Mouse (Mus musculus): Measurements from ENCODE around the gene Btf3. TPM values are rescaled to one million over a fixed set of nuclear protein-coding genes. Genes with fewer than 3 reads are reported as not detected.

The Btf3 gene
- total and polyA plus RNA-seq, 2 experiments from 2014 or later = 210 to 384 TPM

- Histone ChIP-seq H3K36me3 (replicated peaks; ENCODE audit: control insufficient read depth, insufficient read depth, low read length) (no peaks in the 10 kb centered on the region), H3K4me3 (ENCODE audit: low read depth, low read length) (no peak overlapping the region), H3K9ac (replicated peaks; ENCODE audit: low read depth, low read length) (no peak overlapping the region), H3K9me3 (replicated peaks; ENCODE audit: control insufficient read depth, low read length) (no peaks in the 10 kb centered on the region), H3K27ac (ENCODE audit: low read depth) (no peak overlapping the region), H3K4me2 (ENCODE audit: low read depth, low read length) (peak overlapping the region; percentile 30; the same call in 1 of the 2 replicates), H3K4me1 (ENCODE audit: control insufficient read depth, insufficient read depth) (no peaks in the 10 kb centered on the region), H3K27me3 (ENCODE audit: control insufficient read depth, insufficient read depth, low read length) (no peaks in the 10 kb centered on the region)
- DNase-seq (ENCODE audit: low spot score) (peak; percentile 72), ATAC-seq (ENCODE audit: insufficient read depth, low read depth) (peak; percentile 76)
- peak; percentile 78 for TF ChIP-seq CTCF (IDR thresholded peaks at IDR 0.05; ENCODE audit: low read depth)
- TF ChIP-seq EP300 (IDR thresholded peaks at IDR 0.05; ENCODE audit: low read depth) = no peak
- 48% methylated on average over 21 of the region's 21 CpGs for WGBS
These were observed 17.7 kb downstream of the Btf3 start for GRCm38 (mm10) chr13:98298833-98299758.

GRCm38 (mm10) chr13:98297883-98298482 lies 18.8 kb downstream of the Btf3 start:
- no peaks in the 10 kb centered on the region for H3K9me3 ChIP-seq (replicated peaks; ENCODE audit: control insufficient read depth, low read length)
- DNase-seq (ENCODE audit: low spot score) (no peak), ATAC-seq (ENCODE audit: insufficient read depth, low read depth) (no peak)
- no peak overlapping the region for H3K27ac ChIP-seq (ENCODE audit: low read depth)
- 89% methylated on average over 6 of the region's 6 CpGs for WGBS
- no peaks in the 10 kb centered on the region for H3K36me3 ChIP-seq (replicated peaks; ENCODE audit: control insufficient read depth, insufficient read depth, low read length)
- H3K9ac ChIP-seq (replicated peaks; ENCODE audit: low read depth, low read length) = no peak overlapping the region
- no peak overlapping the region for H3K4me3 ChIP-seq (ENCODE audit: low read depth, low read length)
- H3K4me2 ChIP-seq (ENCODE audit: low read depth, low read length) = no peak overlapping the region
- TF ChIP-seq CTCF (IDR thresholded peaks at IDR 0.05; ENCODE audit: low read depth) = no peak
- peaks cover 3% of the 10 kb centered on the region; the same call in 1 of the 2 replicates for H3K4me1 ChIP-seq (ENCODE audit: control insufficient read depth, insufficient read depth)
- H3K27me3 ChIP-seq (ENCODE audit: control insufficient read depth, insufficient read depth, low read length) = no peaks in the 10 kb centered on the region

DNA sequence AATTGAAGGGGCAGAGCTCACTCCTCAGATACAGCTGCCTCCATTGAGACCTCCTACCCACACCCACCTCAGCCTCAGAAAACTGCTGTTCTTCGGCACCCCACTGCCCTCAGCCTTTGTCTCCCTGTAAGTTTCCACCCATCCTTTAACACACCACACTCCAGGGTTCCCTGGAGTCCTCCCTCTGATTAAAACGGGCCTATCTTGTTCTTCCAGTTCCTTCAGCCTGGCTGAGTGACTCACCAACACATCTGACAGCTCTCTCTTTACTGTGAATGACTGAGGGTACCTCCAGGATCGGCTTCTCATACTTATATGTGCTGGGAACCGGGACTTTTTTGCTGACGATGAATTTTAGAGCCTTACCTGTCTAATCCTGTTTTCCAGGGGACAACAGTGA lies 20.7 kb downstream of the Btf3 start:
- Histone ChIP-seq H3K4me2 (ENCODE audit: low read depth, low read length) (no peak overlapping the region), H3K4me1 (ENCODE audit: control insufficient read depth, insufficient read depth) (peaks cover 3% of the 10 kb centered on the region; the same call in 1 of the 2 replicates), H3K27ac (ENCODE audit: low read depth) (no peak overlapping the region), H3K36me3 (replicated peaks; ENCODE audit: control insufficient read depth, insufficient read depth, low read length) (no peaks in the 10 kb centered on the region), H3K9me3 (replicated peaks; ENCODE audit: control insufficient read depth, low read length) (no peaks in the 10 kb centered on the region), H3K9ac (replicated peaks; ENCODE audit: low read depth, low read length) (no peak overlapping the region), H3K4me3 (ENCODE audit: low read depth, low read length) (no peak overlapping the region), H3K27me3 (ENCODE audit: control insufficient read depth, insufficient read depth, low read length) (no peaks in the 10 kb centered on the region)
- DNase-seq (ENCODE audit: low spot score) = no peak
- ATAC-seq (ENCODE audit: insufficient read depth, low read depth) = no peak
- no peak for TF ChIP-seq CTCF (IDR thresholded peaks at IDR 0.05; ENCODE audit: low read depth)
- no peak for TF ChIP-seq EP300 (IDR thresholded peaks at IDR 0.05; ENCODE audit: low read depth)
- 43% methylated on average over 5 of the region's 5 CpGs for WGBS

DNA sequence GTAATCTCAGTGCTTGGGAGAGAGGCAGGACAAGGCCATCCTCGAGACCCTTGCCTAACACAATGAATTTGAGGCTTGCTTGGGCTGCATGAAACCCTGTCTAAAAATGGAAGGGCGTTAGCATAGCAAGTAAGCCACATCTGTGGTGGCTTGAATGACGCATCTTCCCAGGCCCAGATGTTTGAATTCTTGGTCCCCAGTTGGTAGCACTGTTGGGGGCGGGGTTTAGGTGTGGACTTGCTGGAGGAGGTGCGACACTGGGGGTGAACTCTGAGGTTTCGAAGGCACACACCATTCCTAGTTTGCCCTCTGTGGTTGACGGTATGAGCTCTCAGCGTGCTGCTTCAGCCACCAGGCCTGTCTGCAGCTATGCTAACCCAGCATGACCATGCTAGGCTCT lies 25.1 kb downstream of the Btf3 start:
- TF ChIP-seq CTCF (IDR thresholded peaks at IDR 0.05; ENCODE audit: low read depth) (no peak), EP300 (IDR thresholded peaks at IDR 0.05; ENCODE audit: low read depth) (no peak)
- Histone ChIP-seq H3K27me3 (ENCODE audit: control insufficient read depth, insufficient read depth, low read length) (no peaks in the 10 kb centered on the region), H3K4me3 (ENCODE audit: low read depth, low read length) (no peak overlapping the region), H3K4me2 (ENCODE audit: low read depth, low read length) (no peak overlapping the region), H3K9ac (replicated peaks; ENCODE audit: low read depth, low read length) (no peak overlapping the region), H3K4me1 (ENCODE audit: control insufficient read depth, insufficient read depth) (peaks cover 3% of the 10 kb centered on the region; the same call in 1 of the 2 replicates), H3K9me3 (replicated peaks; ENCODE audit: control insufficient read depth, low read length) (no peaks in the 10 kb centered on the region), H3K27ac (ENCODE audit: low read depth) (no peak overlapping the region), H3K36me3 (replicated peaks; ENCODE audit: control insufficient read depth, insufficient read depth, low read length) (no peaks in the 10 kb centered on the region)
- no peak for DNase-seq (ENCODE audit: low spot score)
- ATAC-seq (ENCODE audit: insufficient read depth, low read depth) = no peak
- WGBS = 77% methylated on average over 8 of the region's 8 CpGs

- TF ChIP-seq EP300 (IDR thresholded peaks at IDR 0.05; ENCODE audit: low read depth) (no peak), CTCF (IDR thresholded peaks at IDR 0.05; ENCODE audit: low read depth) (no peak)
- no peaks in the 10 kb centered on the region for H3K9me3 ChIP-seq (replicated peaks; ENCODE audit: control insufficient read depth, low read length)
- H3K4me1 ChIP-seq (ENCODE audit: control insufficient read depth, insufficient read depth) = peaks cover 3% of the 10 kb centered on the region; the same call in 1 of the 2 replicates
- H3K27me3 ChIP-seq (ENCODE audit: control insufficient read depth, insufficient read depth, low read length) = no peaks in the 10 kb centered on the region
- H3K4me2 ChIP-seq (ENCODE audit: low read depth, low read length) = no peak overlapping the region
- ATAC-seq (ENCODE audit: insufficient read depth, low read depth) (no peak), DNase-seq (ENCODE audit: low spot score) (no peak)
- no peak overlapping the region for H3K4me3 ChIP-seq (ENCODE audit: low read depth, low read length)
- WGBS = 31% methylated on average over 2 of the region's 2 CpGs
- H3K9ac ChIP-seq (replicated peaks; ENCODE audit: low read depth, low read length) = no peak overlapping the region
- no peak overlapping the region for H3K27ac ChIP-seq (ENCODE audit: low read depth)
- no peaks in the 10 kb centered on the region for H3K36me3 ChIP-seq (replicated peaks; ENCODE audit: control insufficient read depth, insufficient read depth, low read length)
These were observed 26.1 kb downstream of the Btf3 start for GRCm38 (mm10) chr13:98290719-98291118.

Measured in heart, postnatal 0 days (tissue).